Mouse (Mus musculus) limb, embryonic 12.5 days (tissue): Measurements from ENCODE around the gene Drd1. TPM values are rescaled to one million over a fixed set of nuclear protein-coding genes. Genes with fewer than 3 reads are reported as not detected.
A peak's percentile ranks its signal among the peaks of the same experiment; 100 is the strongest.

Experiments used
- ATAC-seq: fragments of 200-750 bp; cut with Nextera tagmentation; 2 replicates; pipeline ENCODE4 v1.8.0; 2017; ENCODE audit warnings: low read depth, moderate TSS enrichment; ENCODE audit not compliant: insufficient number of reproducible peaks, insufficient read depth, low FRiP score, low TSS enrichment
- H3K27ac ChIP-seq: fragments of 300-500 bp; sonication (generic); 2 replicates; pipeline ENCODE4 v1.5.1; 2016; ENCODE audit warnings: mild to moderate bottlenecking, moderate library complexity
- H3K27me3 ChIP-seq: fragments of 300-500 bp; sonication (generic); 2 replicates; pipeline ENCODE4 v1.6.1; 2016; ENCODE audit warnings: mild to moderate bottlenecking, moderate library complexity
- H3K36me3 ChIP-seq: fragments of 300-500 bp; sonication (generic); 2 replicates; pipeline ENCODE4 v1.6.1; 2016; ENCODE audit warnings: mild to moderate bottlenecking, moderate library complexity
- H3K4me1 ChIP-seq: fragments of 300-500 bp; sonication (generic); replicated peaks from 2 replicates; pipeline ENCODE4 v1.6.1; 2016
- H3K4me2 ChIP-seq: fragments of 300-500 bp; sonication (generic); 2 replicates; pipeline ENCODE4 v1.6.1; 2016; ENCODE audit warnings: mild to moderate bottlenecking, moderate library complexity
- H3K4me3 ChIP-seq: fragments of 300-500 bp; sonication (generic); replicated peaks from 2 replicates; pipeline ENCODE4 v1.5.1; 2016; ENCODE audit warnings: mild to moderate bottlenecking
- H3K9ac ChIP-seq: fragments of 300-500 bp; sonication (generic); replicated peaks from 2 replicates; pipeline ENCODE4 v1.6.1; 2016; ENCODE audit warnings: mild to moderate bottlenecking, moderate library complexity
- H3K9me3 ChIP-seq: fragments of 300-500 bp; sonication (generic); 2 replicates; pipeline ENCODE4 v1.6.1; 2016; ENCODE audit warnings: mild to moderate bottlenecking, moderate library complexity
- WGBS: fragments of 180-500 bp; shearing (Covaris S2); methylation state at CpG from one replicate; pipeline ENCODE4 v1.1.7; 2016; 5-methylcytosine and 5-hydroxymethylcytosine counted together
- polyA plus RNA-seq: library from polyadenylated mRNA; unstranded; fragments of >200 nt; fragmentation: Nextera tagmentation; extraction: Ambion mirVana; gene quantifications from 2 replicates; pipeline ENCODE4 v1.2.1, GENCODE M21; 2016

Drd1 gene
- polyA plus RNA-seq, 1 experiment from 2014 or later = not detected

- Histone ChIP-seq H3K27ac (no peak overlapping the region), H3K4me3 (no peak overlapping the region), H3K27me3 (no peaks in the 10 kb centered on the region), H3K9me3 (no peaks in the 10 kb centered on the region), H3K36me3 (peaks cover 42% of the 10 kb centered on the region), H3K4me1 (peaks cover 14% of the 10 kb centered on the region; the same call in 1 of the 2 replicates), H3K9ac (no peak overlapping the region), H3K4me2 (no peak overlapping the region)
- WGBS = 81% methylated on average over 5 of the region's 5 CpGs
- ATAC-seq = no peak
Observed at GRCm38 (mm10) chr13:54084826-54085225, 29.3 kb upstream of the Drd1 start.

GRCm38 (mm10) chr13:54084178-54084577 is 28.7 kb upstream of the Drd1 start:
- H3K9me3 ChIP-seq = no peaks in the 10 kb centered on the region
- peaks cover 36% of the 10 kb centered on the region for H3K36me3 ChIP-seq
- no peaks in the 10 kb centered on the region for H3K27me3 ChIP-seq
- peaks cover 16% of the 10 kb centered on the region; the same call in 1 of the 2 replicates for H3K4me1 ChIP-seq
- no peak overlapping the region for H3K9ac ChIP-seq
- H3K4me2 ChIP-seq = no peak overlapping the region
- no peak overlapping the region for H3K27ac ChIP-seq
- H3K4me3 ChIP-seq = no peak overlapping the region
- no peak for ATAC-seq
- 61% methylated on average over 4 of the region's 4 CpGs for WGBS

GRCm38 (mm10) chr13:54082946-54083345 is 27.4 kb upstream of the Drd1 start:
- ATAC-seq = no peak
- no peak overlapping the region for H3K27ac ChIP-seq
- H3K4me2 ChIP-seq = no peak overlapping the region
- 79% methylated on average over 5 of the region's 5 CpGs for WGBS
- H3K9me3 ChIP-seq = no peaks in the 10 kb centered on the region
- no peak overlapping the region for H3K4me3 ChIP-seq
- H3K36me3 ChIP-seq = peaks cover 24% of the 10 kb centered on the region
- H3K27me3 ChIP-seq = no peaks in the 10 kb centered on the region
- peaks cover 16% of the 10 kb centered on the region; the same call in 1 of the 2 replicates for H3K4me1 ChIP-seq
- H3K9ac ChIP-seq = no peak overlapping the region

GRCm38 (mm10) chr13:54080785-54081184 is 25.3 kb upstream of the Drd1 start:
- 94% methylated on average over 1 of the region's 1 CpGs for WGBS
- ATAC-seq = no peak

GRCm38 (mm10) chr13:54079782-54080759 is 24.6 kb upstream of the Drd1 start:
- Histone ChIP-seq H3K9me3 (no peaks in the 10 kb centered on the region), H3K4me3 (no peak overlapping the region), H3K36me3 (no peaks in the 10 kb centered on the region), H3K27me3 (no peaks in the 10 kb centered on the region), H3K9ac (no peak overlapping the region), H3K4me1 (peaks cover 16% of the 10 kb centered on the region; the same call in 1 of the 2 replicates), H3K27ac (0 out of 2 replicates have a peak overlapping the region, but pooled peaks have one; percentile 8), H3K4me2 (no peak overlapping the region)
- ATAC-seq = no peak
- WGBS = 72% methylated on average over 12 of the region's 12 CpGs

More at GRCm38 (mm10) chr13:54080785-54081184, 25.3 kb upstream of the Drd1 start:
- H3K4me2 ChIP-seq = no peak overlapping the region
- H3K4me3 ChIP-seq = no peak overlapping the region
- no peak overlapping the region for H3K27ac ChIP-seq
- H3K27me3 ChIP-seq = no peaks in the 10 kb centered on the region
- H3K9me3 ChIP-seq = no peaks in the 10 kb centered on the region
- peaks cover 4% of the 10 kb centered on the region for H3K36me3 ChIP-seq
- H3K4me1 ChIP-seq = peaks cover 16% of the 10 kb centered on the region; the same call in 1 of the 2 replicates
- no peak overlapping the region for H3K9ac ChIP-seq

- H3K9me3 ChIP-seq = no peaks in the 10 kb centered on the region
- WGBS = 56% methylated on average over 11 of the region's 11 CpGs
- no peak for ATAC-seq
- H3K27ac ChIP-seq = no peak overlapping the region
- no peak overlapping the region for H3K4me2 ChIP-seq
- no peak overlapping the region for H3K4me3 ChIP-seq
- H3K36me3 ChIP-seq = no peaks in the 10 kb centered on the region
- H3K4me1 ChIP-seq = peaks cover 19% of the 10 kb centered on the region
- no peaks in the 10 kb centered on the region for H3K27me3 ChIP-seq
- H3K9ac ChIP-seq = no peak overlapping the region
Observed at GRCm38 (mm10) chr13:54077470-54078174, 22.1 kb upstream of the Drd1 start.

GRCm38 (mm10) chr13:54076762-54077460 is 21.4 kb upstream of the Drd1 start:
- no peak overlapping the region for H3K4me3 ChIP-seq
- no peak overlapping the region for H3K27ac ChIP-seq
- no peak overlapping the region for H3K9ac ChIP-seq
- peaks cover 22% of the 10 kb centered on the region for H3K4me1 ChIP-seq
- no peaks in the 10 kb centered on the region for H3K36me3 ChIP-seq
- H3K4me2 ChIP-seq = no peak overlapping the region
- H3K27me3 ChIP-seq = no peaks in the 10 kb centered on the region
- no peaks in the 10 kb centered on the region for H3K9me3 ChIP-seq
- ATAC-seq = no peak
- 86% methylated on average over 11 of the region's 11 CpGs for WGBS

- H3K4me3 ChIP-seq = no peak overlapping the region
- ATAC-seq = no peak
Observed at GRCm38 (mm10) chr13:54076051-54076450, 20.5 kb upstream of the Drd1 start.

GRCm38 (mm10) chr13:54075416-54075815 is 19.9 kb upstream of the Drd1 start:
- H3K9ac ChIP-seq = no peak overlapping the region
- no peaks in the 10 kb centered on the region for H3K9me3 ChIP-seq
- 0 out of 2 replicates have a peak, but pooled peaks cover 1% of the 10 kb centered on the region for H3K27me3 ChIP-seq
- ATAC-seq = no peak
- peaks cover 18% of the 10 kb centered on the region for H3K4me1 ChIP-seq
- WGBS = 85% methylated on average over 2 of the region's 2 CpGs
- no peaks in the 10 kb centered on the region for H3K36me3 ChIP-seq
- H3K4me2 ChIP-seq = no peak overlapping the region
- no peak overlapping the region for H3K27ac ChIP-seq
- no peak overlapping the region for H3K4me3 ChIP-seq

More at GRCm38 (mm10) chr13:54076051-54076450, 20.5 kb upstream of the Drd1 start:
- H3K4me2 ChIP-seq = no peak overlapping the region
- no peak overlapping the region for H3K9ac ChIP-seq
- no peak overlapping the region for H3K27ac ChIP-seq
- 90% methylated on average over 6 of the region's 6 CpGs for WGBS
- no peaks in the 10 kb centered on the region for H3K36me3 ChIP-seq
- H3K9me3 ChIP-seq = no peaks in the 10 kb centered on the region
- peaks cover 22% of the 10 kb centered on the region for H3K4me1 ChIP-seq
- H3K27me3 ChIP-seq = no peaks in the 10 kb centered on the region

GRCm38 (mm10) chr13:54073491-54073890 is 18.0 kb upstream of the Drd1 start:
- no peak overlapping the region for H3K27ac ChIP-seq
- H3K36me3 ChIP-seq = no peaks in the 10 kb centered on the region
- H3K9ac ChIP-seq = no peak overlapping the region
- WGBS = 69% methylated on average over 2 of the region's 2 CpGs
- no peaks in the 10 kb centered on the region for H3K9me3 ChIP-seq
- H3K27me3 ChIP-seq = peaks cover 9% of the 10 kb centered on the region; the same call in 1 of the 2 replicates
- peaks cover 11% of the 10 kb centered on the region; the same call in 1 of the 2 replicates for H3K4me1 ChIP-seq
- no peak for ATAC-seq
- peak overlapping the region; percentile 69 for H3K4me2 ChIP-seq
- no peak overlapping the region for H3K4me3 ChIP-seq
